ENCODE assay signal across 9 mouse cellular contexts in genomic region chr10:10558337-10558711, GRCm38 (mm10). TPM values are rescaled to one million over a fixed set of nuclear protein-coding genes. Genes with fewer than 3 reads are reported as not detected.
A peak's percentile ranks its signal among the peaks of the same experiment; 100 is the strongest.
DNase-seq lines count a peak whose midpoint lies in the region; ATAC-seq and TF ChIP-seq lines count a peak whose summit lies in the region.
"Had no signal": no experiment of that assay in that cellular context is flagged by ENCODE, and none has a peak within 500 bp of the region (broad histone marks: within the 10 kb centered on the region; RNA-seq: fewer than 3 reads in every experiment).

No protein-coding gene starts in this region.

- peak overlapping the region in 1 of 2 experiments; percentile 62; a peak in 2 of 4 replicates for H3K4me3 ChIP-seq in heart, embryonic 14.5 days (ENCODE audit: control insufficient read depth in 1 of 2, insufficient read depth in 1 of 2, low read depth in 1 of 2, low read length in 2 of 2)
- H3K4me3 ChIP-seq in embryonic facial prominence, embryonic 11.5 days (ENCODE audit: low read depth, low read length): peak overlapping the region; percentile 61
- peak overlapping the region; percentile 70 for H3K4me3 ChIP-seq in hindbrain, postnatal 0 days (ENCODE audit: low read length)
- peak overlapping the region; percentile 60 for H3K4me3 ChIP-seq in midbrain, embryonic 14.5 days (replicated peaks; ENCODE audit: low read depth, low read length)

- no peaks in the 10 kb centered on the region for H3K9me3 ChIP-seq in heart, embryonic 14.5 days (ENCODE audit: control insufficient read depth, low read length)
- no peaks in the 10 kb centered on the region for H3K9me3 ChIP-seq in embryonic facial prominence, embryonic 11.5 days (replicated peaks; ENCODE audit: control insufficient read depth, low read length)
- no peaks in the 10 kb centered on the region for H3K9me3 ChIP-seq in hindbrain, postnatal 0 days (ENCODE audit: low read length)
- no peaks in the 10 kb centered on the region for H3K9me3 ChIP-seq in midbrain, embryonic 14.5 days (ENCODE audit: control insufficient read depth, low read length)

- 33% methylated on average over 5 of the region's 5 CpGs for WGBS in heart, embryonic 14.5 days
- WGBS in embryonic facial prominence, embryonic 11.5 days: 39% methylated on average over 5 of the region's 5 CpGs
- 34% methylated on average over 5 of the region's 5 CpGs for WGBS in hindbrain, postnatal 0 days
- 39% methylated on average over 5 of the region's 5 CpGs for WGBS in midbrain, embryonic 14.5 days

- no peak for DNase-seq in heart, adult 11 months
- no peak for DNase-seq in embryonic facial prominence, embryonic 11.5 days (ENCODE audit: low spot score)
- DNase-seq in hindbrain, postnatal 0 days (ENCODE audit: low spot score): no peak
- DNase-seq in midbrain, embryonic 14.5 days: no peak
- no peak for DNase-seq in layer of hippocampus, postnatal 36 days
- DNase-seq in thymus, postnatal 0 days (ENCODE audit: low spot score): no peak
- DNase-seq in cerebellum, postnatal 36 days: no peak

- H3K4me2 ChIP-seq in heart, embryonic 14.5 days (ENCODE audit: low read length): peak overlapping the region; percentile 85
- H3K4me2 ChIP-seq in embryonic facial prominence, embryonic 11.5 days (ENCODE audit: low read depth, low read length): peak overlapping the region; percentile 95
- peak overlapping the region; percentile 99 for H3K4me2 ChIP-seq in hindbrain, postnatal 0 days (ENCODE audit: low read depth, low read length)
- H3K4me2 ChIP-seq in midbrain, embryonic 14.5 days (ENCODE audit: low read length): peak overlapping the region; percentile 98

- no peak overlapping the region for H3K27ac ChIP-seq in heart, embryonic 14.5 days (replicated peaks in 1 of 2; ENCODE audit: control insufficient read depth in 1 of 2, insufficient read depth in 1 of 2, low read depth in 2 of 2, low read length in 2 of 2)
- H3K27ac ChIP-seq in embryonic facial prominence, embryonic 11.5 days (replicated peaks; ENCODE audit: low read depth, low read length): no peak overlapping the region
- H3K27ac ChIP-seq in hindbrain, postnatal 0 days: no peak overlapping the region
- H3K27ac ChIP-seq in midbrain, embryonic 14.5 days (replicated peaks; ENCODE audit: low read depth, low read length): no peak overlapping the region

- H3K4me1 ChIP-seq in heart, embryonic 14.5 days (ENCODE audit: control insufficient read depth in 2 of 2, insufficient read depth in 2 of 2, low read length in 2 of 2): peaks cover 2 to 5% of the 10 kb centered on the region in 2 experiments; a peak in 1 of 4 replicates
- H3K4me1 ChIP-seq in embryonic facial prominence, embryonic 11.5 days (ENCODE audit: control insufficient read depth, insufficient read depth, low read length): no peaks in the 10 kb centered on the region
- no peaks in the 10 kb centered on the region for H3K4me1 ChIP-seq in hindbrain, postnatal 0 days (ENCODE audit: insufficient read depth, low read length)
- H3K4me1 ChIP-seq in midbrain, embryonic 14.5 days (ENCODE audit: control insufficient read depth, insufficient read depth, low read length): no peaks in the 10 kb centered on the region

- H3K27me3 ChIP-seq in heart, embryonic 14.5 days (ENCODE audit: control insufficient read depth, insufficient read depth, low read length): no peaks in the 10 kb centered on the region
- no peaks in the 10 kb centered on the region for H3K27me3 ChIP-seq in embryonic facial prominence, embryonic 11.5 days (ENCODE audit: control insufficient read depth, insufficient read depth, low read length)
- H3K27me3 ChIP-seq in hindbrain, postnatal 0 days (ENCODE audit: insufficient read depth, low read length): no peaks in the 10 kb centered on the region
- no peaks in the 10 kb centered on the region for H3K27me3 ChIP-seq in midbrain, embryonic 14.5 days (ENCODE audit: control insufficient read depth, insufficient read depth, low read length)
- H3K27me3 ChIP-seq: CH12.LX had no signal

- no peak overlapping the region for H3K9ac ChIP-seq in heart, embryonic 14.5 days (ENCODE audit: low read length)
- no peak overlapping the region; the same call in 1 of the 2 replicates for H3K9ac ChIP-seq in embryonic facial prominence, embryonic 11.5 days (replicated peaks; ENCODE audit: low read length)
- no peak overlapping the region; the same call in 1 of the 2 replicates for H3K9ac ChIP-seq in hindbrain, postnatal 0 days (replicated peaks; ENCODE audit: low read length)
- peak overlapping the region; percentile 45; the same call in 1 of the 2 replicates for H3K9ac ChIP-seq in midbrain, embryonic 14.5 days (replicated peaks; ENCODE audit: low read length)

- no peaks in the 10 kb centered on the region for H3K36me3 ChIP-seq in heart, embryonic 14.5 days (ENCODE audit: control insufficient read depth, insufficient read depth, low read length)
- H3K36me3 ChIP-seq in embryonic facial prominence, embryonic 11.5 days (replicated peaks; ENCODE audit: control insufficient read depth, insufficient read depth, low read depth, low read length): no peaks in the 10 kb centered on the region
- H3K36me3 ChIP-seq in hindbrain, postnatal 0 days (ENCODE audit: insufficient read depth, low read length): no peaks in the 10 kb centered on the region
- H3K36me3 ChIP-seq in midbrain, embryonic 14.5 days (ENCODE audit: control insufficient read depth, insufficient read depth, low read length): no peaks in the 10 kb centered on the region

- TF ChIP-seq CTCF in hindbrain, postnatal 0 days (IDR thresholded peaks at IDR 0.05; ENCODE audit: low read depth): no peak

- ATAC-seq in heart, embryonic 14.5 days (ENCODE audit: insufficient number of reproducible peaks, insufficient read depth, low FRiP score, low read depth): 0 out of 2 replicates have a peak, but pooled peaks have one; percentile 14
- peak; percentile 26; the same call in 1 of the 2 replicates for ATAC-seq in embryonic facial prominence, embryonic 11.5 days (replicated peaks; ENCODE audit: insufficient number of reproducible peaks, low FRiP score, low TSS enrichment, low read depth)
- ATAC-seq in hindbrain, postnatal 0 days: peak; percentile 59
- no peak; the same call in 1 of the 2 replicates for ATAC-seq in midbrain, embryonic 14.5 days (ENCODE audit: low FRiP score, low TSS enrichment)

RNA-seq across cellular contexts. Expression of gene Rab32, which starts 0.3 kb away (rescaled TPM):
- 9.6 and 10.6 TPM in 2 replicates for polyA plus RNA-seq in heart, embryonic 14.5 days (2014; fragmentation: Nextera tagmentation; extraction: Ambion mirVana)
- polyA plus RNA-seq in embryonic facial prominence, embryonic 11.5 days (2014; fragmentation: Nextera tagmentation; extraction: Ambion mirVana): 14.7 and 15.1 TPM in 2 replicates
- 2.2 and 3.3 TPM in 2 replicates for total RNA-seq in hindbrain, postnatal 0 days (2014; rRNA removed)
- polyA plus RNA-seq in hindbrain, postnatal 0 days (2015; fragmentation: Nextera tagmentation; extraction: Ambion mirVana): 5.1 and 5.3 TPM in 2 replicates
- polyA plus RNA-seq in midbrain, embryonic 14.5 days (2014; fragmentation: Nextera tagmentation; extraction: Ambion mirVana): 1.6 and 4.4 TPM in 2 replicates
- total RNA-seq in layer of hippocampus, postnatal 36 days (2021): 1 to 10 TPM; 3.8 to 4.2 TPM
- 16.9 and 19.0 TPM in 2 replicates for polyA plus RNA-seq in thymus, postnatal 0 days (2015; fragmentation: Nextera tagmentation; extraction: Ambion mirVana)
- total RNA-seq: CH12.LX had no signal
